In genomic region chr13:32974889-32975460, GRCm38 (mm10) we compare ENCODE assay signal across 24 mouse cellular contexts. TPM values are rescaled to one million over a fixed set of nuclear protein-coding genes. Genes with fewer than 3 reads are reported as not detected.
DNase-seq lines count a peak whose midpoint lies in the region; ATAC-seq and TF ChIP-seq lines count a peak whose summit lies in the region.
"Had no signal": no experiment of that assay in that cellular context is flagged by ENCODE, and none has a peak within 500 bp of the region (broad histone marks: within the 10 kb centered on the region; RNA-seq: fewer than 3 reads in every experiment).

No protein-coding gene starts in this region.

- no peak for ATAC-seq in liver, embryonic 15.5 days (ENCODE audit: insufficient read depth)
- no peak for ATAC-seq in liver, postnatal 0 days
- ATAC-seq in lung, embryonic 16.5 days (ENCODE audit: low read depth): peak; percentile 79
- no peak for ATAC-seq in inflammation-experienced regulatory T-cells, adult 6 months
- ATAC-seq: forebrain, embryonic 14.5 days; midbrain, embryonic 16.5 days had no signal

- 61% methylated on average over 3 of the region's 3 CpGs for WGBS in liver, embryonic 15.5 days (ENCODE audit: insufficient replicate concordance)
- WGBS in liver, postnatal 0 days (ENCODE audit: insufficient replicate concordance): 60% methylated on average over 3 of the region's 3 CpGs
- WGBS in lung, embryonic 16.5 days: 24% methylated on average over 3 of the region's 3 CpGs

- peak; percentile 35 for DNase-seq in heart, adult 11 months
- no peak for DNase-seq in heart, postnatal 36 days
- no peak for DNase-seq in liver, postnatal 0 days
- DNase-seq in lung, postnatal 4 days: peak; percentile 31 to 60
- DNase-seq in urinary bladder, postnatal 36 days (ENCODE audit: low spot score in 2 of 2): no peak
- DNase-seq: cerebellum, adult 2 months; cerebellum, postnatal 25 days; kidney, adult 18-20 months; kidney, postnatal 10 days; layer of hippocampus, postnatal 36 days; retina, postnatal 1 day; right cerebral cortex, postnatal 25 days had no signal

- no peak overlapping the region for H3K9ac ChIP-seq in liver, embryonic 15.5 days
- H3K9ac ChIP-seq in liver, postnatal 0 days (replicated peaks): no peak overlapping the region
- no peak overlapping the region for H3K9ac ChIP-seq in lung, embryonic 16.5 days (ENCODE audit: low read length)
- H3K9ac ChIP-seq: embryonic facial prominence, embryonic 15.5 days; hindbrain, embryonic 13.5 days; limb, embryonic 12.5 days; neural tube, embryonic 13.5 days had no signal

- H3K4me2 ChIP-seq in liver, embryonic 15.5 days: no peak overlapping the region
- H3K4me2 ChIP-seq in liver, postnatal 0 days (ENCODE audit: low read depth, low read length): no peak overlapping the region
- H3K4me2 ChIP-seq in lung, embryonic 16.5 days (ENCODE audit: low read depth, low read length): no peak overlapping the region
- H3K4me2 ChIP-seq: embryonic facial prominence, embryonic 15.5 days; hindbrain, embryonic 13.5 days; limb, embryonic 12.5 days; neural tube, embryonic 13.5 days had no signal

- 0 out of 2 replicates have a peak overlapping the region, but pooled peaks have one; percentile 14 for H3K27ac ChIP-seq in liver, embryonic 15.5 days (replicated peaks)
- no peak overlapping the region for H3K27ac ChIP-seq in liver, postnatal 0 days (ENCODE audit: low read depth)
- peak overlapping the region; percentile 69 for H3K27ac ChIP-seq in lung, embryonic 16.5 days (ENCODE audit: low read length)
- H3K27ac ChIP-seq: embryonic facial prominence, embryonic 15.5 days; hindbrain, embryonic 13.5 days; limb, embryonic 12.5 days; neural tube, embryonic 13.5 days had no signal

- no peak overlapping the region for H3K4me3 ChIP-seq in liver, embryonic 15.5 days (replicated peaks)
- no peak overlapping the region for H3K4me3 ChIP-seq in liver, postnatal 0 days (ENCODE audit: low read depth, low read length)
- no peak overlapping the region for H3K4me3 ChIP-seq in lung, embryonic 16.5 days (ENCODE audit: low read length)
- H3K4me3 ChIP-seq: embryonic facial prominence, embryonic 15.5 days; hindbrain, embryonic 13.5 days; limb, embryonic 12.5 days; myocyte; neural tube, embryonic 13.5 days had no signal

- no peak for TF ChIP-seq EP300 in liver, postnatal 0 days (IDR thresholded peaks at IDR 0.05; ENCODE audit: low read depth)

- intact Hi-C loops in heart, postnatal 36 days (cut with DNase I): no loop called here

- no peak for TF ChIP-seq CTCF in liver, postnatal 0 days (IDR thresholded peaks at IDR 0.05; ENCODE audit: low read depth)

- no peaks in the 10 kb centered on the region for H3K27me3 ChIP-seq in liver, embryonic 15.5 days
- H3K27me3 ChIP-seq in liver, postnatal 0 days (ENCODE audit: insufficient read depth, low read length): no peaks in the 10 kb centered on the region
- no peaks in the 10 kb centered on the region for H3K27me3 ChIP-seq in lung, embryonic 16.5 days (ENCODE audit: control insufficient read depth, insufficient read depth, low read depth, low read length)
- H3K27me3 ChIP-seq: embryonic facial prominence, embryonic 15.5 days; hindbrain, embryonic 13.5 days; limb, embryonic 12.5 days; neural tube, embryonic 13.5 days had no signal

- no peaks in the 10 kb centered on the region for H3K9me3 ChIP-seq in liver, embryonic 15.5 days (replicated peaks)
- no peaks in the 10 kb centered on the region for H3K9me3 ChIP-seq in liver, postnatal 0 days (ENCODE audit: low read length)
- H3K9me3 ChIP-seq in lung, embryonic 16.5 days (ENCODE audit: control insufficient read depth, low read length): no peaks in the 10 kb centered on the region
- H3K9me3 ChIP-seq: embryonic facial prominence, embryonic 15.5 days; hindbrain, embryonic 13.5 days; limb, embryonic 12.5 days; neural tube, embryonic 13.5 days had no signal

- H3K36me3 ChIP-seq in liver, embryonic 15.5 days (replicated peaks): 0 out of 2 replicates have a peak, but pooled peaks cover 12% of the 10 kb centered on the region
- no peaks in the 10 kb centered on the region; the same call in 1 of the 2 replicates for H3K36me3 ChIP-seq in liver, postnatal 0 days (replicated peaks; ENCODE audit: insufficient read depth, low read length)
- H3K36me3 ChIP-seq in lung, embryonic 16.5 days (ENCODE audit: control insufficient read depth, insufficient read depth, low read length): peaks cover 17% of the 10 kb centered on the region
- H3K36me3 ChIP-seq: embryonic facial prominence, embryonic 15.5 days; hindbrain, embryonic 13.5 days; limb, embryonic 12.5 days; neural tube, embryonic 13.5 days had no signal

- H3K4me1 ChIP-seq in liver, embryonic 15.5 days (replicated peaks): peaks cover 33% of the 10 kb centered on the region
- peaks cover 11% of the 10 kb centered on the region for H3K4me1 ChIP-seq in liver, postnatal 0 days (ENCODE audit: insufficient read depth)
- peaks cover 7% of the 10 kb centered on the region; the same call in 1 of the 2 replicates for H3K4me1 ChIP-seq in lung, embryonic 16.5 days (replicated peaks; ENCODE audit: control insufficient read depth, insufficient read depth, low read length)
- H3K4me1 ChIP-seq: embryonic facial prominence, embryonic 15.5 days; hindbrain, embryonic 13.5 days; limb, embryonic 12.5 days; neural tube, embryonic 13.5 days had no signal

RNA-seq across cellular contexts. Expression of gene Serpinb6b, which starts 10.0 kb away (rescaled TPM):
- total RNA-seq in heart, postnatal 36 days (2021): 10 to 100 TPM; 38.5 to 49.1 TPM
- polyA plus RNA-seq in liver, embryonic 15.5 days (2015; fragmentation: Nextera tagmentation; extraction: Ambion mirVana): 4.6 and 5.4 TPM in 2 replicates
- polyA plus RNA-seq in liver, postnatal 0 days (2015; fragmentation: Nextera tagmentation; extraction: Ambion mirVana): 2.9 TPM in 2 replicates
- 42.3 and 48.9 TPM in 2 replicates for polyA plus RNA-seq in lung, embryonic 16.5 days (2015; fragmentation: Nextera tagmentation; extraction: Ambion mirVana)
- polyA plus RNA-seq in inflammation-experienced regulatory T-cells, adult 6 months (2017; shearing (Covaris generic)): 100 to 1,000 TPM in 1 of 3 experiments, 10 to 100 TPM in 2; 33.0 to 109 (median 34.2) TPM

RNA-seq across cellular contexts. Expression of gene Serpinb9, which starts 28.1 kb away (rescaled TPM):
- 10 to 100 TPM in 1 of 2 experiments, 1 to 10 TPM in 1; 10.0 to 10.7 TPM for total RNA-seq in heart, postnatal 36 days (2021)
- 1.8 and 1.9 TPM in 2 replicates for polyA plus RNA-seq in liver, embryonic 15.5 days (2015; fragmentation: Nextera tagmentation; extraction: Ambion mirVana)
- 1.7 and 2.2 TPM in 2 replicates for polyA plus RNA-seq in liver, postnatal 0 days (2015; fragmentation: Nextera tagmentation; extraction: Ambion mirVana)
- polyA plus RNA-seq in lung, embryonic 16.5 days (2015; fragmentation: Nextera tagmentation; extraction: Ambion mirVana): 39.7 and 42.2 TPM in 2 replicates
- 10 to 100 TPM; 21.5 to 47.1 (median 22.1) TPM for polyA plus RNA-seq in inflammation-experienced regulatory T-cells, adult 6 months (2017; shearing (Covaris generic))

RNA-seq across cellular contexts. Expression of gene Serpinb9b, which starts 52.2 kb away (rescaled TPM):
- under 1 TPM; 0.16 to 0.44 TPM for total RNA-seq in heart, postnatal 36 days (2021)
- polyA plus RNA-seq in liver, embryonic 15.5 days (2015; fragmentation: Nextera tagmentation; extraction: Ambion mirVana): not detected in 2 replicates
- polyA plus RNA-seq in liver, postnatal 0 days (2015; fragmentation: Nextera tagmentation; extraction: Ambion mirVana): 0.15 TPM in 1 of 2 replicates, not detected in the other
- polyA plus RNA-seq in lung, embryonic 16.5 days (2015; fragmentation: Nextera tagmentation; extraction: Ambion mirVana): 0.20 and 0.21 TPM in 2 replicates
- polyA plus RNA-seq in inflammation-experienced regulatory T-cells, adult 6 months (2017; shearing (Covaris generic)): under 1 TPM in 1 of 3 experiments, not detected in 2; 0.77 TPM
- total RNA-seq: gastrocnemius, adult 8-10 months; layer of hippocampus, postnatal 36 days; left cerebral cortex, postnatal 10 days had no signal
- polyA plus RNA-seq: limb, embryonic 12.5 days had no signal

Comparison
In these comparisons a context has a peak if more than half of its experiments do, and no peak if none do; other contexts are left out.
1. DNase-seq: peak in heart, adult 11 months (single experiment) and lung, postnatal 4 days (2 of 2); none in heart, postnatal 36 days (0 of 2), liver, postnatal 0 days (single experiment) and urinary bladder, postnatal 36 days (0 of 2).